Mouse (Mus musculus) G1E (cell line): ENCODE measurements around the gene Arhgef18. TPM values are rescaled to one million over a fixed set of nuclear protein-coding genes. Genes with fewer than 3 reads are reported as not detected.

ENCODE experiments used
- ATAC-seq: 2 replicates; pipeline ENCODE4 v1.8.0; 2016; ENCODE audit warnings: mild to moderate bottlenecking; ENCODE audit not compliant: insufficient number of reproducible peaks, poor library complexity, low FRiP score, severe bottlenecking; ENCODE audit errors: extremely low read depth
- DNase-seq: peaks from one replicate; pipeline ENCODE4 v3.0.0; 2012; ENCODE audit warnings: low spot score
- H3K27me3 ChIP-seq: 2 replicates; pipeline ENCODE4 v1.6.1; 2012; ENCODE audit warnings: mild to moderate bottlenecking, low read length, inconsistent platforms; ENCODE audit not compliant: insufficient read depth
- H3K36me3 ChIP-seq: replicated peaks from 2 replicates; pipeline ENCODE3; 2012; ENCODE audit warnings: mild to moderate bottlenecking, inconsistent platforms
- H3K4me1 ChIP-seq: 2 replicates; pipeline ENCODE4 v1.6.1; 2012; ENCODE audit warnings: low read depth, low read length, inconsistent platforms, mixed read lengths; ENCODE audit not compliant: insufficient read depth
- H3K4me3 ChIP-seq: 2 replicates; pipeline ENCODE4 v1.5.1; 2012; ENCODE audit warnings: low read depth, mild to moderate bottlenecking, inconsistent platforms, low read length, moderate library complexity, mixed read lengths
- H3K9me3 ChIP-seq: replicated peaks from 2 replicates; pipeline ENCODE4 v1.6.1; 2012; ENCODE audit warnings: inconsistent platforms
- CTCF ChIP-seq: IDR thresholded peaks from 2 replicates; pipeline ENCODE4 v1.5.1; 2012; ENCODE audit warnings: low read depth, low read length, inconsistent platforms, mixed read lengths
- GATA1 ChIP-seq: IDR thresholded peaks from 2 replicates; pipeline ENCODE4 v1.6.1; 2012; ENCODE audit warnings: borderline replicate concordance, low read length, inconsistent platforms, mixed read lengths
- GATA2 ChIP-seq: IDR thresholded peaks from 2 replicates; pipeline ENCODE4 v1.6.1; 2012; ENCODE audit warnings: low read depth, low read length, inconsistent platforms, borderline replicate concordance
- POLR2AphosphoS5 ChIP-seq: IDR thresholded peaks from 2 replicates; pipeline ENCODE4 v1.6.1; 2012; ENCODE audit warnings: low read depth, low read length, inconsistent platforms; ENCODE audit not compliant: insufficient replicate concordance
- TAL1 ChIP-seq: conservative IDR thresholded peaks from 2 replicates; pipeline ENCODE4 v1.6.1; 2012; ENCODE audit warnings: low read depth, low read length, inconsistent platforms, mixed read lengths
- polyA plus RNA-seq: library from polyadenylated mRNA; stranded (reverse); fragments of >175 nt; gene quantifications from 2 replicates; pipeline ENCODE4 v1.2.3, GENCODE M21; 2012
- total RNA-seq, 2 experiments: library from RNA; stranded (forward) in 1 of 2; stranded (reverse) in 1 of 2; fragments of 200-1000 nt in 1 of 2; fragments of >200 nt in 1 of 2; fragmentation: Nextera tagmentation in 1 of 2; gene quantifications; 2 replicates each; pipeline ENCODE4 v1.2.3; 2014 to 2017

The Arhgef18 gene
- total and polyA plus RNA-seq, 3 experiments = 13.0 to 37.6 (median 13.3) TPM

DNA sequence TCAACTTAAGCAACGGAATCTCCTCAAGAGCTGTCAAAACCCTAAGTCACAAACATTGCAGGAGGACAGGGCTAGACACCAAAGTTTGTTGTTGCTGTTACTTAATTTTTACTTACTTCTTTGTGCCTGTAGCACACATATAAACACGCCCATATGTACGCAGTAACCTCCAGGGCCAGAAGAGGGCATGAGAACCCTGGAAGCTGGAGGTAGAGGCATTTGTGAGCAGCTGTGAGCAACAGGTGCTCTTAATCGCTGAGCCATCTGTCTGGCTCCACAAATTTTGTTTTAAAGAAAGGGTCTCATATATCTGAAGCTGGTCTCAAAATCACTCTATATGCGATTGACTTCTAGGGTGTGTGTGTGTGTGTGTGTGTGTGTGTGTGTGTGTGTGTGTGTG lies 71.5 kb downstream of the Arhgef18 start:
- Histone ChIP-seq H3K36me3 (peaks cover 36% of the 10 kb centered on the region), H3K4me1 (peaks cover 26% of the 10 kb centered on the region), H3K9me3 (no peaks in the 10 kb centered on the region), H3K27me3 (no peaks in the 10 kb centered on the region), H3K4me3 (no peak overlapping the region)
- DNase-seq = no peak
- TF ChIP-seq GATA2 (no peak), TAL1 (no peak), GATA1 (no peak), CTCF (no peak; the same call in 1 of the 2 replicates), POLR2AphosphoS5 (no peak)
- peak; percentile 46; the same call in 1 of the 2 replicates for ATAC-seq

DNA sequence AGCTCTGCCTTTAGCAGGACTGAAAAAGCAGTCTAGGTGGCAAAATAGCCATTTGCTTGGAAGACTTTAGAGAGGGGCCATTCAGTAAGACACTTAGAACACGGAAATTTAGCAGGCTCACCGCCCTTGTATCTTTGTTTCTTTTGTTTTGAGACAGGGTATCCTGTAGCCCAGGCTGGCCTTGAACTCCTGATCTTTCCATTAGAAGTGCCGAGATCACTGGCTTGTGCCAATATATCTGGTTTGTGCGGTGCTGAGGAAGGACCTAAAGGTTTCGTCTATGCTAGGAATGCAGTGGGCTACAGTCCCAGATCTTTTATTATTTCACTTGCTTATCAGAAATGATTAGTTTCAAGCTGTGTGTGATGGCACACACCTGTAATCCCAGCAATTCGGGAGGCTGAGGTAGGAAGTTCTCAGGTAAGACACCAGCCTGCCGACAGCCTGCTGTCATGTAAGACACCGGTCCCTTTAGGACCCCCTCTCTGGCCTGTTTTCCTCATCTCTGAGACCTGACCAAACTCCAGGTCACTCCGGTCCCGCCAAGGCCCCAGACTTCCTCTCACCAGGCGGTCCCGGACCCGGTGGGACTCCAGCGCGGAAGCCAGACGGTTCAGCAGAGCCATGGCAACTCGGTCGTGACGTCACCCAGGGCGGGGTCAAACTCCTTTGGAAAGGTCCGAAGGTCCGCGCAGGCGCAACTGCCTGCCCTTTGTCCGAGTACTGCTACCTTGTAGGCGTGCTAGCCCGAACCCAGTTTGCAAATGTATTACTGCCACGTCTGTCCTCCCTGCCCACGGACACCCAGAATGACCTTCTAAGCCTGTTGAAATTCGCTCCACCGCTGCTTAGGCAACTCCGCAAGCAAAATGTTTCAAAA lies 74.4 kb downstream of the Arhgef18 start, which contains the start of gene Pex11g:
Pex11g (minus strand) TSS at position 675 of the 880 bp plus-strand sequence.
- ATAC-seq (peak; percentile 95), DNase-seq (peak; percentile 87)
- H3K27me3 ChIP-seq = peaks cover 10% of the 10 kb centered on the region
- H3K4me1 ChIP-seq = peaks cover 23% of the 10 kb centered on the region
- H3K4me3 ChIP-seq = peak within 1 kb of the TSS; percentile 73
- TF ChIP-seq CTCF (no peak), TAL1 (no peak), GATA2 (no peak), POLR2AphosphoS5 (no peak), GATA1 (no peak)
- peaks cover 13% of the 10 kb centered on the region for H3K36me3 ChIP-seq
- H3K9me3 ChIP-seq = no peaks in the 10 kb centered on the region

DNA sequence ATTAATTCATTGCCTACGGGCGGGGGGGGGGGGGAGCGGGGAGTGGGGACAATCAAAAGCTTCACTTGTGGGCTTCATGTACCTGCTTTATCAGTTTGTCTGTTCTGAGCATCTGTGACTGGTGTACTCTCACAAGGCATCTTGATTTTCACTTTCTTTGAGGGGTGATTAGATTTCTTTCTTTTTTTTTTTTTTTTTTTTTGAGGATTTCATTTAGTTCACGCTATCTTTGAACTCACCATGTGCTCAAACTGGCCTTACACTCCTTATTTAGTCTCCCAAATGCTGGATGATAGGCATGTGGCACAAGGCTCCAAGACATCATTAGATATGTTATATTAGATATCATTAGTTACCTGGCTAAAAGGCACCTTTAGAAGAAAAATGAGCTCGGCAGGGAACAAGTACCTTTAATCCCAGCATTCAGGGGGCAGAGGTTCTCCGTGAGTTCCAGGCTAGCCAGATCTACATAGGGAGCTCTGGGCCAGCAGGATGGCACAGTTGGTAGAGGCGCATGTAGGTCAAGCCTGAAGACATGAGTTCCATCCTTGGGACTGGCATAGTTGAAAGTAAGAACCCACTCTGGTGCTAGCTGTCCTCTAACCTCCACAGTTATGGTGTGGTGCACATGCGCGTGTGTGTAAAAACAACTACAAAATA lies 75.2 kb downstream of the Arhgef18 start:
- DNase-seq (no peak), ATAC-seq (no peak)
- H3K36me3 ChIP-seq = peaks cover 8% of the 10 kb centered on the region
- H3K9me3 ChIP-seq = no peaks in the 10 kb centered on the region
- peaks cover 23% of the 10 kb centered on the region for H3K4me1 ChIP-seq
- H3K4me3 ChIP-seq = peak overlapping the region; percentile 73
- H3K27me3 ChIP-seq = peaks cover 10% of the 10 kb centered on the region
- TF ChIP-seq GATA2 (no peak), TAL1 (no peak)

DNA sequence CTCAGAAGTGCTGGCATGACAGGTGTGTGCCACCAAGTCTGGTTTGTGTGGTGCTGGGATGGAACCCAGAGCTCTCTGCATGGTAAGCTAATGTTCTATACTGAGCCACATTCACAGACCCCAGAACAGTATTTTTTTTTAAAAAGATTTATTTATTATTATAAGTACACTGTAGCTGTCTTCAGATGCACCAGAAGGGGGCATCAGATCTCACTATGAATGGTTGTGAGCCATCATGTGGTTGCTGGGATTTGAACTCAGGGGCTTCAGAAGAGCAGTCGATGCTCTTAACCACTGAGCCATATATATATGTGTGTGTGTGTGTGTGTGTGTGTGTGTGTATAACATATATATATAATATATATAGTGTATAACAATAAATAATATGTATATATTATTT lies 76.0 kb downstream of the Arhgef18 start:
- H3K4me1 ChIP-seq = peaks cover 23% of the 10 kb centered on the region
- H3K9me3 ChIP-seq = no peaks in the 10 kb centered on the region
- ATAC-seq = no peak
- H3K36me3 ChIP-seq = peaks cover 4% of the 10 kb centered on the region
- DNase-seq = no peak
- peaks cover 13% of the 10 kb centered on the region for H3K27me3 ChIP-seq
- no peak overlapping the region for H3K4me3 ChIP-seq
- TF ChIP-seq GATA2 (no peak), POLR2AphosphoS5 (no peak), CTCF (no peak), GATA1 (no peak), TAL1 (no peak)

DNA sequence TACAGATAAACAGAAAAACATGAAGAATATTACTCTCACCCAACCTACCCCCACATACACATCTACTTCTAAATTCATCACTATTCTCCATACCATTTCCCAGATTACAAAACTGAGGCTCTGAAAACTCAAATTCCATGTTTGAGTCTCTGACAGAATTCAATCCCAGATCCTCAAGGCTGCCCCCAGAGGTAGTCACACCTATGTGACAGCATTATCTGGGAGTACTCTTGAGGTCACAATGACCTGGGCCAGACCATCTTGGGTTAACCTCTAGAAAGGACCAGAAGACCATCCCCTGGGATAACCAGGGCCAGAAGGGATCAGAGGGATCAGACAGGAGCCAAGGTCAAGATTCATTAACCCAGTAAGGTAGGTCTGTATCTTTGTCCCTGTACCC lies 77.8 kb downstream of the Arhgef18 start, which contains the start of gene Tex45:
Tex45 (plus strand) TSS at position 301 of the 400 bp plus-strand sequence.
- no peaks in the 10 kb centered on the region for H3K9me3 ChIP-seq
- TF ChIP-seq TAL1 (no peak), GATA2 (no peak), POLR2AphosphoS5 (no peak), CTCF (no peak), GATA1 (no peak)

DNA sequence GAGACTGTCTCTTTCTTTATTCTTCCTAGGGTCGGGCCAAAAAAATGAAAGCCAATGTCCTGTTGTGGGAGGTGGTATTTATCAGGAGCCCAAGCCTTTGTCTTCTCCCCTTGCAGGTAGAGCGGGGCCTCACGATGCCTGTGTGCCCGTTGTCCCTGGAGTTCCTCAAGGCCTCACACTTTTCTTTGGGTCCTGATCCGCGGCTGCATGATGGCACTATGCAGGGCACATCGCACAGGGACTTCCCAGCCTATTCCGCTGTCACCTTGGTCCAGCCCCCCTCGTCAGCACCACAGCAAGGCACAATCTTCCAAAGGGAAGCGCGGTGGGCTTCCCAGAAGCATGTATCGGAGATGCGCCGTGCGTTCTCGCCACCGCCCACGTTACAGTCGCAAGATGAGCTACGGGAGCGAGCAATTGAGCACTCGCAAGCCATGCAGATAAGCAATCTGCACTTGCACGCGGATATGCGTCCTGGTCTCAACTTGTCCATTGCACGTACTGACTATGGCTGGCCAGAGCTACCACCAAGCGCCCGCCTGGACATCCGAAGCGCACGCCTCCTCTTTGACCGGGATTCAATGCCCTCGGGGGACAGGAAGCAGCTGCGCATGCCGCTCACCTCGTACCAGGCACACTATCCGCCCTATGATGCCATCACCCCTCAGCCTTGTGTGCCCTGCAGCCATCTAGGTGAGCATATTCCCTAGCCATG lies 83.1 kb downstream of the Arhgef18 start:
- Histone ChIP-seq H3K27me3 (peaks cover 28% of the 10 kb centered on the region), H3K9me3 (no peaks in the 10 kb centered on the region), H3K4me3 (no peak overlapping the region), H3K36me3 (no peaks in the 10 kb centered on the region), H3K4me1 (no peaks in the 10 kb centered on the region)
- DNase-seq = no peak
- no peak for TF ChIP-seq GATA2
- TF ChIP-seq POLR2AphosphoS5 = no peak
- no peak for TF ChIP-seq GATA1
- no peak for TF ChIP-seq TAL1
- no peak for TF ChIP-seq CTCF
- ATAC-seq = no peak

More for the DNA sequence above, 77.8 kb downstream of the Arhgef18 start, which contains the start of gene Tex45:
- H3K36me3 ChIP-seq = no peaks in the 10 kb centered on the region
- peaks cover 23% of the 10 kb centered on the region for H3K4me1 ChIP-seq
- peaks cover 14% of the 10 kb centered on the region for H3K27me3 ChIP-seq
- DNase-seq (no peak), ATAC-seq (no peak)
- H3K4me3 ChIP-seq = no peak within 1 kb of the TSS
